Mouse (Mus musculus) ES-CJ7 (cell line): ENCODE measurements around the gene Pim1.
A peak's percentile ranks its signal among the peaks of the same experiment; 100 is the strongest.
"Not testable (repeated sequence)": the region's sequence is repeated elsewhere in the genome, so short reads cannot be mapped to it uniquely, and the experiment has no call there.

Experiments
- DNase-seq: peaks from one replicate; pipeline ENCODE4 v3.0.0; 2011; ENCODE audit warnings: low read depth, low spot score

The Pim1 gene

DNA sequence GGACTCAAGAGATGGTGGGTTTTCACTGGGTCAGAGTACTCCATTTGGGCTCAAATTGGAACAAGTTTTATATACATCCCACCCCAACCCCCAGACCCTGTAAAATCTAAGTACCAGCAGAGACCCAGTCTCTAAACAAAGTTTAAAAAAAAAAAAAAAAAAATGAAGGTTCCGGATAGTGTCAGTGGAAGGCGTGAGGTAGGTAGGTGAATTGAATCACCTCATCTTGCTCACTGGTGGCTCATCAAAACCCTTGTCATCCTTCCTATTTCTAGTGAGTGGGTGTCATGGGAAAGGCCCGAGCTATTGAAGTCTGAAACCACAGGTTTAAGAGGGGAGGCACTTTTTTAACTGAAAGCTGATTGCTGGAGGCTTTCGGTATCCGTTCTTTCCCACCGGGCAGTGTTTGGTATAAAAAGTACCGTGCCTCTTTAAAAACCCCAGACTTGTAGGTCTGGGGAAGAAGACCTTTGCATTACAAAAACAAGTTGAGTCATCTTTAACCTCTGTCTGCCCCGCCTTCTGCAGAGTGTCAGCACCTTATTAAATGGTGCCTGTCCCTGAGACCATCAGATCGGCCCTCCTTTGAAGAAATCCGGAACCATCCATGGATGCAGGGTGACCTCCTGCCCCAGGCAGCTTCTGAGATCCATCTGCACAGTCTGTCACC, 3.6 kb downstream of the Pim1 start:
- peak; percentile 77 for DNase-seq

DNA sequence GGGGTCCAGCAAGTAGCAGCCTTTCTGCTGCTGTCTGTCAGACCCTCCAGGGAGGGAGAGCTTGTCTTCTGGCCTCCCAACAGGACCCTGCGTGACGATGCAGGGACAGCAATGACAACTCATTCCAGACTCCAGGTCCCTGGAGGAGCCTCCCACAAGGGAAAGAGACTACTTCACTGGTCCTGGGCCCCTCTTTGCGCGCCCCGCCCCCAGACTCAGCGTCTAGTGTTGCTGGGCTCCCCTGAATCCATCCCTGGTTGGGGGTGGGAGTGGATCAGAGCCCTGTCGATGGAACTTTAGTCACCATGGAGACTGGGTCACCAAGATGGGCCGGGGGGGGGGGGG, 4.2 kb downstream of the Pim1 start:
- DNase-seq = no peak

DNA sequence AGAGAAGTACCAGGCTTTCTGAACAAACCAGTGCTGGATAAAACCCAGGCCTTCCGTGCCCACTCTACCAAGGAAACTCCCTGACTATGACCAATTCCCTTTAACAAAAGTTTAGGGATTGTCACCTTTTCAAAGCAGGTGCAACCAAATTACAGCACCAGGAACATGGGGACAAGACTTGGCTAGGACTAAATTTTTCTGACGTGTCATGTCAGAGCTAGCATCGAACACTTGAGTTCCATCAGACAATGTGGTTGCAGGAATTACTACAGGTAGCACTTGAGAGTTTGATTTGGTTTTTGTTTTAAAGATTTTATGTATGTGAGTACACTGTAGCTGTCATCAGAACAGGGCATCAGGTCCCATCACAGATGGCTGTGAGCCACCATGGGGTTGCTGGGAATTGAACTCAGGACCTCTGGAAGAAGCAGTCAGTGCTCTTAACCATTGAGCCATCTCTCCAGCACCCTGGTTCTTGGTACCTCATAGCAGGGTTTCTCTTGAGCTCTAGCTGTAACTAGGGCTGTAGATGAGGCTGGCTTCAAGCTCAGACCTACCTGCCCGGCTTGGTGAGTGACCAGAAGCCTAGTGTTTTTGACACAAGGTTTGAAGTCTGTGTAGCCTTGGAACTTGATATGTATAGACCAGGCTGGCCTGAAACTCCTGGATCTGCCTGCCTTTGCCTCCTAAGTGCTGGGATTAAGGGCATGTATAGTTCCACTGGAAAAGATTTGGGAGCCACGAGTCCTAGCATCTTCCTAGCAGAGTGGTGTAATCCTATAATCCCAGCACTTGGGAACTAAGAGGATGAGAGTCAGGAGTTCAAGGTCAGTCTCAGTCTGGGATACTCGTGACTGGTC, 5.9 kb downstream of the Pim1 start:
- peak; percentile 46 for DNase-seq

DNA sequence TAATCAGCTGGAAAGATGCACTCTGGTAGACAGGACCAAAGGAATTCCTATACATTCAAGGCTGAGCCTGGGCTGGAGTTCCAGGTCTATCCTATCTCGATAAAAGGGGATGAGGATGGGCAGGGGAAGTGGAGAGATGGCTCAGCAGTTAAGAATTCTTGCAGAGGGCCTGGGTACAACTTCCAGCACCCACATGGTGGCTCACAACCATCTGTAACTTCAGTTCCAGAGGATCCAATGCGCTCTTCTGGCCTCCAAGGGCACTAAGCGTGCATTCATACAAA, 6.5 kb downstream of the Pim1 start:
- DNase-seq = no peak

DNA sequence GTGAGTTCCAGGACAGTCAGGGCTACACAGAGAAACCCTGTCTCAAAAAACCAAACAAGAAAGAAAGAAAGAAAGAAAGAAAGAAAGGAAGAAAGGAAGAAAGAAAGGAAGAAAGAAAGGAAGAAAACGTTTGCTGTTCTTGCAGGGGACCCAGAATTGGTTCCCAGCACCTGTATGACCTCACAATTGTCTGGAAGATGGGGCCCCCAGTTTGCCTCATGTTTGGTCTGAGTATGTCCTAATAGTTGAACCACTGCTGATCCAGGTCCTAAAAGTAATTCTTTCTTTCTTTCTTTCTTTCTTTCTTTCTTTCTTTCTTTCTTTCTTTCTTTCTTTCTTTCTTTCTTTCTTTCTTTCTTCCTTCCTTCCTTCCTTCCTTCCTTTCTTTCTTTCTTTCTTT, 6.9 kb downstream of the Pim1 start:
- DNase-seq = not testable (repeated sequence)

DNA sequence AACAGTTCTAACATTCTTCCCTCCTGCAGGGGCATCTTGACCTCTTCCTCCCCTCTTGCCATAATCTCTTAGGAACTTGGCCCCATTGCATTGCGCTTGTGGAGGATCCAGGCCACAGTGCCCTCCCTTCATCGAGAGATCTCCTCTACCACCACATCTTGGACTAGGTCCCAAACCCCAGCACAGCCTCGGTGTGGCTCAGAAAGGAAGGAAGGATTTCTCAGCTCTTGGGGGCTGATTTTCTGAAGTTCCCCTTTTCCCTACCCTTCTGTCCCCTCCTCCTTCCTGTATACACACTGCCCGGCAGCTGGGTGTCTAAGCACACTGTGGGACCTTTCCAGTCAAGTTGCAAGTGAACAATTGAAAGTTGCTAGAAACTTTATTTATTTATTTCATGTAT, 7.5 kb downstream of the Pim1 start:
- no peak for DNase-seq

DNA sequence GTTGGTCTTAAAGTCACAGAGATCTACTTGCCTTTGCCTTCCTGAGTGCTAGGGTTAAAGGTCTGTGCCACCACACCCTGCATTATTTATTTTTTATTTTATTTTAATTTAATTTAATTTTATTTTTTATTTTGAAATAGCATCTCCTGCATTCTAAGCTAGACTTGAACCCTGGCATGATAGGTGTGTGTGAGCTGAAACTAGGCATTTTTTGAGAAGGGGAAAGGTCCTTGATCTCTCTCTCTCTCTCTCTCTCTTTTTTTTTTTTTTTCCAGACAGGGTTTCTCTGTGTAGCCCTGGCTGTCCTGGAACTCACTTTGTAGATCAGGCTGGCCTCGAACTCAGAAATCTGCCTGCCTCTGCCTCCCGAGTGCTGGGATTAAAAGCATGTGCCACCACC, 8.4 kb downstream of the Pim1 start:
- DNase-seq = not testable (repeated sequence)

DNA sequence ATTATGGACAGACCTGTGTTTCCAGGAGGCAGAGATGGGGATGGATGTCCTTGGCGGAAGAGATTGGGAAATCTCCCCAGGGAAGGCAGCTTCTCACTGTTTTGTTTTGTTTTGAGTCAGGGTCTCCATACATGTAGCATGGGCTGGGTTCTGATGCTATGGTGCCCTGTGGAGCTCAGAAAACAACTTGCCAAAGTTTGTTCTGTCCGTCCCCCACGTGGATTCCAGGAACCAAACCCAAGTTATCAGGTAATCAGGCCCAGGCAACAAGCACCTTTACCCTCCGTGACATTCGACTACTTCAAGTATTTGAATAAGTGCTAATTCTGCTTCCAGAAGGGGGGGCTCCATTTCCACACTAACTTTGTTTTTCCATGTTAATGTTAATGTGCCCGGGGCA, 9.0 kb downstream of the Pim1 start:
- no peak for DNase-seq

DNA sequence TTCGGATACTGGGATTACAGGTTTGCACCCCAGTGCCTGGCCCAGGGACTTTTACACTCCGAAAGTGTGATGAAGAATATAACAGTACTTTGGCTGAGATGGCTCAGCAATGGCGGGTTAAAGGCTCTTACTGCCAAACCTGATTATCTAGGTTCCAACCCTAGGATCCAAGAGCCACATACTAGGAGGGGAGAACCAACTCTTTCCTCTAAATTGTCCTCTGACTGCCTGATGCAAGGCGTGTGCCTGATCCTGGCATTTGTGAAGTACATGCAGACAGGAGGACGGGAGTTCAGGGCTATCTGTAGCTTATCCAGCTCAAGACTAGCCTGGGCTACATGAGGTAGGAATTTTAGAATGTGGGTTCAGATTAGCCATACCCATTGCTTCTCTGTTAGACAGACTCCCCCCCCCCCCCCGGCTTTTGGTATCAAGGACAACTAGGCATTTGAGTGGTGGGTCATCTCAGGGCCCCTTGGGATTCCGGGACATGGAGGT, 9.7 kb downstream of the Pim1 start:
- DNase-seq = no peak

DNA sequence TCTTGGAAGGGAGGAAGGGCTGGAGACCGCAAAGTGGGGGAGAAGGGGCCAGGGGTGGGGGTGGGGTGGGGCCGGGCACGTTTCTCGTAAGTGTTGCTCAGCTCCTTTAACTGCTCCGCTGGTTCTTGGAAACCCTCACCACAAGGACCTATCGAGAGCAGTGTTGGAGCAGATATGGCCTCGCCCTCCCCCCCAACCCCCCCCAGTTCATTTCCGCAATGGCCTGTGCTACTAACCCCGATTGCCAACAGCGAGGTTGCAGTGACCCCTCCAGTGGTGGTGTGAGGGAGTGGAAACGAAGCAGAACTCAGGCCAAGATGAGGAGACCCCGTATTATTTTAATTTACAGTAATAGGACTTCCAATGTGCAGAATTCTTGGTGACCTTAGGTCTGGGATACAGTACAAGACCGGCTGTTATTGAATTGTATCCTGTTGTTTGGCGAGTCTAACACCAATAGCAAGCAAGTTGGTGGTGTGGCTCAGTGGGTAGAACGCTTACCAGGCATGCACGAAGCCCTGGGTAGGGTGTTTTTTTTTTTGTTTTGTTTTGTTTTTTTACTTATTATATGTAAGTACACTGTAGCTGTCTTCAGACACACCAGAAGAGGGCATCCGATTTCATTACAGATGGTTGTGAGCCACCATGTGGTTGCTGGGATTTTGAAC, 10.4 kb downstream of the Pim1 start:
- no peak for DNase-seq

DNA sequence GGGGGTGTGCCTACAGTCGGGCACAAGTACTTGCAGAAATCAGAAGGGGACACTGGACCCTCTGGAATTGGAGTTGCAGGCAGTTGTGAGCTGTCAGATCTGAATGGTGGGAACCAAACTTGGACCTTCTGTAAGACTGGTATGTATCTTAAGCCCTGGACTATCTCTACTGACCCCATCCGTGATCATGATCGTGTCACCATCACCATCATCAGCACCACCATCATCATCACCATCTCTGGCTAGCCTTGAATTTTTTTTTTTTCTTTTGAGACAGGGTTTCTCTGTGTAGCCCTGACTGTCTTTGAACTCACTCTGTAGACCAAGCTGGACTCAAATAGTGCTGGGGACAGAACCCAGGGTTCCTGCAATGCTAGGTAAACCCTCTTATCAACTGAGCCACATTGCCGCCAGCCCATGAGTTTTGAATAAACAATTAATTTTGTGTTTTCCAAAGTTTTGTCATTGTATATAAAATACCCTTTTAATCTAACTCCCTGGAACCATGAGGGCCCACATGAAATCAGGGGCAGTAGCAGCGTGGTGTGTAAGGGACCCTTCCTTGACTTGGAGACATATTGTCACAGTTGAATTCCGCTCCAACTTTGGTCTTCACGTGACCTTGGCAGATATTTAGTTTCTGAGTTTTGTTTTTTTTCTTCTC, 11.6 kb downstream of the Pim1 start:
- DNase-seq = no peak

DNA sequence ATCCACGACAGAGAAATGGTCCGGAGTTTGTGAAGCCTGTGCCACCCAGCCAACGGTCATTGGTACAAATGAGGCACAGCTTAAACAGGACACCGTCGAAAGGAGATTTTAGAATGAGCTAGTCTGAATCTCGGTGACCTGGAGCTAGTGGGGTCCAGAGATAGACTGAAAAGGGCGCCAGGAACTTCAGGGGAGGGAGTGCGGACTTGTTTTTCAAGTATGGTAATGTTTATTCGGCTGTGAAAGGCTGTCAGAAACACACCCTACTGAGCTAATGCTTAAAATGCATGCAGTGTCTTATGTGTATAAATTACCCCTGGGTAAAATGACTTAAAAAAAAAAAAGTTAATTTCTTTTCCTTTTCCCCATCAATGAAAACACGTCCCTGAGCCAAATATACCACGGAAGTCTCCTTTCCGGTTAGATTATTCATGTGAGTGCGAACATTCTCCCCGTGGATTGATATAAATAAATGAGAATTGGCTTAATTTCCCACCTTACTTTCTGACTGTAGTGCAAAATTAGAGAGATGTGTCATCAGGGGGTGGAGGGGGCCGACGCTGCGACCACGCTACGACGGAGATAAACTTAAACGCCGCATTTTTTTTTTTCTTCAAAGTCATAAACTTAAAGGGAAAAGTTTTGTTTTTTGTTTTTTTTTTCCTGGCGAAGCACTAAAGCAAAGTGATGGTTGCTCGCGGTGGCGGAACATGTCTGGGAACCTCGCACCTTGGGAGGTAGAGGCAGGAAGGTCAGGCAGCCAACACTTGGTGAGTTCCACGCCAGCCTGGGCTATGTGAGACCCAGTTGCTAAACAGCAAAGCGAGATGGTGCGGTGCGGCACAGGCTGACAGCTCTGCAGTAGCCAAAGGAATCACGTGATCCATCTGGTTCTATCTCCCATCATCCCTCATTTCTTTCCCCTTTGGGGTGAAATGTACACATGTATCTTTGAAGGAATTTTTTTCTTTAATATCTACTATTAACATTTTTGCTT, 12.4 kb downstream of the Pim1 start:
- DNase-seq = no peak

DNA sequence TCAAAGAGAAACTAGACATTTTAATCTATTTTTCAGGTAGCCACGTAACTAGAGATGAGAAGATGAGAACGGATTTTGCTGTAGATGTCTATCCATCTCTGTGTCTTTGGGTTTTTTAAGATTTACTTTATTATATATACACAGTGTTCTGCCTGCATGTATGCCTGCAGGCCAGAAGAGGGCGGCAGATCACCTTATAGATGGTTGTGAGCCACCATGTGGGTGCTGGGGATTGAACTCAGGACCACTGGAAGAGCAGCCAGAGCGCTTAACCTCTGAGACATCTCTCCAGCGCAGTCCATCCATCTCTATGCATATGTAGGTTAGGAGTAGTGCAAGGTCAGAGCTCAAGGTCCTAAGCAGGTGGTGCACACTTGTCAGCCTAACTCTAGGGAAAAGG, 13.1 kb downstream of the Pim1 start:
- peak; percentile 61 for DNase-seq

DNA sequence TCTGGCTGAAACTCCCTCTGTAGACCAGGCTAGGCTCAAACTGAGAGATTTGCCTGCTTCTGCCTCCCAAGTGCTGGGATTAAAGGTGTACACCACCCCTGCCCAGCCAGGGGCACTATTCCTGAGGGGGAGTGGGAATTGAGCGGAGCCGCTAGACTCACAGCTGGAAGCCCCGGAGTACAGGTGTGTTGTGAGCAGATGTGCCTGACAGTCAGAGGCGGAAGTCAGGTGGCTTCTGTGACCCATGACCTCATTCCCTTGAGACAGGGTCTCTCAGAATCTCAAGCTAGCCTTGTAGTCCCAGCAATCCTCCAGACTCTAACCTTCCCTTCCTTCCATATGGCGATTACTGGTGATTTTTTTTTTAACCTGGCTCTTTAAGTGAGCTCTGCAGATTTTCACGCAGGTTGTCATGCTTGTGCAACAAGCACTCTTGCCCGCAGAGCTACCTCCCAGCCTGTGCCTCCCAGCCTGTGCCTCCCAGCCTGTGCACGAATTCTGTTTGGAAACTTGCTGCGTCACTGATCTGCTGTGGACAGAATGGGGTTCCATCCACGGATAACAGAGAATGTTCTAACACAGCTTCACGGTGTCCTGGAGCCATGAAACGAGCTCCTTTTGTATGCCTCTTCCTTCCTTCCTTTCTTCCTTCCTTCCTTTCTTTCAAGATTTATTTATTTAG, 18.5 kb downstream of the Pim1 start:
- DNase-seq = no peak

DNA sequence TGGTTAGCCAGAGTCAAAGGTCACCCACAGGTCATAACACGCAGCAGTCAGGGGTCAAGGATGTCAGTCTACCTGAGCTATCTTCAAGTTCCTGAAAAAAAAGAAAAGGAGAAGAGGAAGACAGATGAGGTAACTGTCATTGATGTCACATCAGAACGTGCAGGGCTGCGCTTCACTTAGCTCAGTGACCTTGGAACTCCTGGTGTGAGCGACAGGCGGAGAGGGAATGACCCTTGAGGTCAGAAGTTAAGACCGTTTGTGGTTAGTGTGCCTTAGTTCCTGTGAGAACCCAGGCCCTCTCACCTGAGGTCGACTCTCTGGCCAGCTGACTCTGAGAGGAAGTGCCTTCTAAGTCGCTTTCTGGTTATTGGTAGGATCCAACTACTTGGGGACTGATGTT, 20.1 kb downstream of the Pim1 start:
- peak; percentile 42 for DNase-seq

DNA sequence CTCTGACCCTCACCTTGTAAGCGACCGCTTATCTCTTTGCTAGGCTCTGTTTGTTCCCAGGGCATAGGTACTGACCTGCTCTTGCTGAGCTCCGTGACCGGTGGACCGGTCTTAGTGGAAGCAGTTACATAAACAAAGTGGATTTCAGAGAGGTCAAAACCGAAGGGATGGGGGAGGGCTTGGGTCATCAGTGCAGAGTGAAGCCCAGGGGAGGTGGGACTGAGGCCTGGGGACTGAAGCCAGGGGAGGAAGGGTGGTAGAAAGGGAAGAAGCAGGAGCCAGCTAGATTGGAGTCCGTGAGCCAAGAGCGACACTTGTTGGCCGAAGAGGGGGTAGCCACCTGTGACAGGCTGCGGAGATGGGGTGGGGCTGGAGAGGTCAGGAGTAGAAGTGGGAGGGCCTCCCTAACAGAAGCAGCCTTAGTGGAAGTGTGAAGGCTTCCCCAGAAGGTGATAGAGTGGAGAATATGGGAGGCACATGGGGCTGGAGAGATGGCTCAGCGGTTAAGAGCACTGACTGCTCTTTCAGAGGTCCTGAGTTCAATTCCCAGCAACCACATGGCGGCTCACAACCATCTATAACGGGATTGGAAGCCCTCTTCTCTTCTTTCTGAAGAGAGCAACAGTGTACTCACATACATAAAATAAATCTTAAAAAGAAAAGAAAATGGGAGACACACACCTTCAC, 22.6 kb downstream of the Pim1 start:
- DNase-seq = peak; percentile 81

DNA sequence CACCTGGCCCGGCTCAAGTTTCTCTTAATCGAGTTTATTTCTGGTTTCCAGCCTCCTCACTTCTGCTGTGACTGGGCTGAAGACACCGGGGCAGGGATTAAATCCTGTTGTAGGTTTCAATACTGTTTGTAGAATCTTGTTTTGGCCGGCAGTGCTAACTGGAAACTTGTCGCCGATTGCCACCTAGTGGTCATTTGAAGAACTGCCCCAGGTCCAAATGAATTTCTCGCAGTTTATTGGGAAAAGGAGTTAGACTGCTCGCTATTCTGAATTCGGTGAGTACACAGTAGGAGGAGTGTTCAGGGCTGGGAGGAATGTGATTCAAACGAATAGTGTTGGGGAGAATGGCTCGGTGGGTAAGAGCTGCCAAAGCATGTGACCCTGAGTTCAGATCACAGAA, 23.9 kb downstream of the Pim1 start:
- peak; percentile 82 for DNase-seq

DNA sequence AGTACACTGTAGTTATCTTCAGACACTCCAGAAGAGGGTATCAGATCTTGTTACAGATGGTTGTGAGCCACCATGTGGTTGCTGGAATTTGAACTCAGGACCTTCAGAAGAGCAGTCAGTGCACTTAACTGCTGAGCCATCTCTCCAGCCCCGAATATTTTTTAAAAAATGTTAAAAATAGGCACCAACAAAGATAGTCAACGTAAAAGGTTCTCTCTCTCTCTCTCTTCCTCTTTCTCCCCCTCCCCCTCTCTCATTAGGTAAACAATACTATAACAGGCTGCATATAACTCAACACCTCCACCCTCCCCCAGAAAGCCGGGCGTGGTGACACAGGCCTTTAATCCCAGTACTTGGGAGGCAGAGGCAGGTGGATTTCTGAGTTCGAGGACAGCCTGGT, 28.1 kb downstream of the Pim1 start:
- DNase-seq = not testable (repeated sequence)

DNA sequence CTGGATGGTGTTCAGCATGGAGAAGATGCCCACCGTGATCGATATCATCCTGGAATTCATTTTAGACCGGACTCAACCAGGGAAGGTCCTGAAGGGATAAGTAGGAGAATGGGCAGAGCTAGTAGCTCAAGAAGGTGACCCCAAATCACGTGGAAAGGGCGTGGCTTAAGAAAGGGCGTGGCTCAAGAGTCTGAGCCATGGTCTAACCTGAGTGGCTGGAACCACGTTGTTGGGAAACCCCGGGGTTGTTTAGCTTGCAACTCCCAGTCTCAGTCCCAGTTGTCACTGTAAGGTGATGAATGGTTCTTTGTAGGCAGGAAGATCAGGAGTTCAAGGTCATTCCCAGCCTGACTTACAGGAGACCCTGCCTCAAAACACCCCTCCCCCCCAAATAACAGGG, 29.2 kb downstream of the Pim1 start:
- DNase-seq = peak; percentile 84

DNA sequence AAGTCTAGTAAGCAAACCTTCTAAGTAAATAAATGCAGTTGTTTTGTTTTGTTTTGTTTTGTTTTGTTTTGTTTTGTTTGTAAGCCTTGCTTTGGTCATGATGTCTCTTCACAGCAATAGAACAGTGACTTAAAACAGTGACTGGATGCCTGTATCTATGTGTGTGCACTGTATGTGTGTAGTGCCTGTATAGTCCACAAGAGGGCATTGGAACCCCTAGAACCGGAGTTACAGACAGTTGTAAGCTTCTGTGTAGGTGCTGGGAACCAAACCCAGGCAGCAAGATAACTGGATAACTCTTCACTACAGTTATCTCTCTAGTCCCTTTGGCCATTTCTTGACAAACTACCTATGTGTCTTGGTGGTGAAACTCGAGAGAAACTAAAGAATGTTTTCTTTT, 35.1 kb downstream of the Pim1 start:
- peak; percentile 51 for DNase-seq
